Mouse (Mus musculus) retina, adult 2 months (tissue): ENCODE measurements at regions not wholly inside any gene's neighbourhood (a gene's known extent, or its start where the extent isn't known, plus 50 kb on each side); places are given as distances from the start of the nearest gene placed in this dataset.

Experiments
- DNase-seq: peaks from one replicate; pipeline ENCODE4 v3.0.0-alpha.2; 2012; ENCODE audit warnings: low read depth, low spot score

GRCm38 (mm10) chr10:119019082-119019481, 149.1 kb upstream of the Dyrk2 start:
- no peak for DNase-seq

- DNase-seq, result no peak
Observed at GRCm38 (mm10) chr10:119018490-119018889, 148.5 kb upstream of the Dyrk2 start.

GRCm38 (mm10) chr10:119016104-119016503, 146.1 kb upstream of the Dyrk2 start:
- DNase-seq, result no peak

- DNase-seq, result no peak
Observed at GRCm38 (mm10) chr10:119015311-119016055, 145.5 kb upstream of the Dyrk2 start.

GRCm38 (mm10) chr10:119014731-119015130, 144.7 kb upstream of the Dyrk2 start:
- no peak for DNase-seq

GRCm38 (mm10) chr10:119013758-119014157, 143.7 kb upstream of the Dyrk2 start:
- no peak for DNase-seq

GRCm38 (mm10) chr10:119011511-119011910, 141.5 kb upstream of the Dyrk2 start:
- no peak for DNase-seq

- DNase-seq, result no peak
Observed at GRCm38 (mm10) chr10:119010884-119011283, 140.9 kb upstream of the Dyrk2 start.

GRCm38 (mm10) chr10:119006866-119007575, 137.0 kb upstream of the Dyrk2 start:
- DNase-seq, result no peak

- DNase-seq, result no peak
Observed at GRCm38 (mm10) chr10:119005491-119005890, 135.5 kb upstream of the Dyrk2 start.

GRCm38 (mm10) chr10:119004426-119004825, 134.4 kb upstream of the Dyrk2 start:
- no peak for DNase-seq

GRCm38 (mm10) chr10:119003839-119004238, 133.8 kb upstream of the Dyrk2 start:
- no peak for DNase-seq

- no peak for DNase-seq
Observed at GRCm38 (mm10) chr10:119003042-119003441, 133.0 kb upstream of the Dyrk2 start.

GRCm38 (mm10) chr10:119001895-119002294, 131.9 kb upstream of the Dyrk2 start:
- DNase-seq, result no peak

- DNase-seq, result no peak
Observed at GRCm38 (mm10) chr10:119001000-119001780, 131.2 kb upstream of the Dyrk2 start.

GRCm38 (mm10) chr10:118998966-118999365, 129.0 kb upstream of the Dyrk2 start:
- no peak for DNase-seq

- no peak for DNase-seq
Observed at GRCm38 (mm10) chr10:118997034-118997433, 127.0 kb upstream of the Dyrk2 start.

GRCm38 (mm10) chr10:118993819-118994574, 124.0 kb upstream of the Dyrk2 start:
- no peak for DNase-seq

- no peak for DNase-seq
Observed at GRCm38 (mm10) chr10:118991213-118991612, 121.2 kb upstream of the Dyrk2 start.

GRCm38 (mm10) chr10:118990500-118990899, 120.5 kb upstream of the Dyrk2 start:
- no peak for DNase-seq

GRCm38 (mm10) chr10:118989812-118990211, 119.8 kb upstream of the Dyrk2 start:
- no peak for DNase-seq

GRCm38 (mm10) chr10:118988249-118988648, 118.2 kb upstream of the Dyrk2 start:
- DNase-seq, result no peak
